Mouse (Mus musculus) left cerebral cortex, postnatal 25 days (tissue): ENCODE data around the gene Dnajc4. TPM values are rescaled to one million over a fixed set of nuclear protein-coding genes. Genes with fewer than 3 reads are reported as not detected.
"Not testable (repeated sequence)": the region's sequence is repeated elsewhere in the genome, so short reads cannot be mapped to it uniquely, and the experiment has no call there.

Experiments
- DNase-seq, 2 experiments: peaks; one replicate each; pipeline ENCODE4 v3.0.0; 2022; ENCODE audit warnings: low spot score in 2 of 2, mixed read lengths in 1 of 2
- intact Hi-C: fragments of 180-260 bp; cut with DNase I; formaldehyde crosslinking; loops from one replicate; pipeline ENCODE4 v1.15.1; 2025
- total RNA-seq, 2 experiments: library from RNA; stranded (reverse); gene quantifications; 2 replicates each; pipeline ENCODE4 v1.2.3; 2021

Dnajc4 gene
- total RNA-seq, 2 experiments from 2014 or later, result 20.1 to 21.0 TPM

DNA sequence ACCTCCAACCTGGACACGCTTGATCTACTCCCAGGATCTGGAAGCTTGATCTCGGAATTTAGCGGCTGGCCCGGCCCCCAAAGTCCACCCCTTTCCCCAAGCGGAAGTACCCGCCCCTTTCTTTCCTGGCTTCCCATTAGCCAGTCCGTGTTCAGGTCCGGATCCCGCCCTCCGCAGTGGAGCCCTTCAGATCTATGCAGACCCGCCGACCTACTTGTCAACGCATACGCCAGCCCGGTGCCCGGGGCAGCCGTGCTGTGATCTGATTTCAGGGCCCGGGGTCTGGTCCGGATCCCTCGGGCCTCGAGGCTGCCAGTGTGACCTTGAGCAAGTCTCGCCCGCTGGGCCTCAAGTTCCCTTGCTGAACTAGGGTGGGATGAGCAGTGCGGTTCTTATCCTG, 3.6 kb upstream of the Dnajc4 start, which contains the start of the genes Nudt22 and Trpt1:
Gene Nudt22, minus strand, starts transcription at position 112 of the 400 bp plus-strand sequence.
Gene Trpt1, plus strand, starts transcription at position 126 of the 400 bp plus-strand sequence.
- intact Hi-C loops, result no loop called here
- DNase-seq, result peak; percentile 82 to 89

GRCm38 (mm10) chr19:6995255-6995991, 3.1 kb upstream of the Dnajc4 start:
- intact Hi-C loops, result no loop called here
- DNase-seq, result no peak

DNA sequence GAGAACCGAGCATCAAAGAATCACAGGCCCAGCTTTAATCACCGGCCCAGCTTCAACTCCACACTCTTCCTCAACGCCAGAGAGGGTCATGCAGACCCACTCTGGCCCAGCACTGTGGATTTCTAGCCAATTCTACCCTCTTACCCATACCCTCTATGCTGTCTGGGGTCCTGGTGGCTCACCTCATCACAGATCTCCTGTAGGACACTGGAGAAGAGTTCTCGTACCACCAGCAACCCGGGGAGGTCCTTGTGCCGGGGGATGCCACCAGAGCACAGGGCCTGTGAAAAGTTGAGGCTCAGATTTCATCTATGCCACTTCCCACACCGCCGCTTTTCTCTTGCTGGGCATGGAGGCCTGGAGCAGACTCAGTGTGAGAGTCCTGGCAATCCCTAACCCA, 2.1 kb upstream of the Dnajc4 start:
- no peak for DNase-seq
- intact Hi-C loops, result no loop called here

DNA sequence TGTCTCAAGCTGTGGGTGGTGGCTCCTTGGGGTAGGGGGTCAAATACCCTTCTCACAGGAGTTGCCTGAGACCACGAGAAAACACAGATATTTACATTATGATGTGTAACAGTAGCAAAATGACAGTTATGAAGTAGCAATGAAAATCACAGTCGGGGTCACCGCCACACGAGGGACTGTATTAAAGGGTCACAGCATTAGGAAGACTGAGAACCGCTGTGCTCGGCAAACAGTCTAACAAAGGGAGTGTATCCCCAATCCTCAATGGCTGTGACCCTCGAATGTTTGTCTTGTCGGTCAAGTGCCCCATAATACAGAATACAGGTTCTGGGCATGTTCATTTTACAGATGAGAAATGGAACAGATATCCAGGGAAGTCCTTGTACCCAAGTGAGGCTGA, 1.6 kb upstream of the Dnajc4 start:
- DNase-seq, result no peak
- intact Hi-C loops, result no loop called here

DNA sequence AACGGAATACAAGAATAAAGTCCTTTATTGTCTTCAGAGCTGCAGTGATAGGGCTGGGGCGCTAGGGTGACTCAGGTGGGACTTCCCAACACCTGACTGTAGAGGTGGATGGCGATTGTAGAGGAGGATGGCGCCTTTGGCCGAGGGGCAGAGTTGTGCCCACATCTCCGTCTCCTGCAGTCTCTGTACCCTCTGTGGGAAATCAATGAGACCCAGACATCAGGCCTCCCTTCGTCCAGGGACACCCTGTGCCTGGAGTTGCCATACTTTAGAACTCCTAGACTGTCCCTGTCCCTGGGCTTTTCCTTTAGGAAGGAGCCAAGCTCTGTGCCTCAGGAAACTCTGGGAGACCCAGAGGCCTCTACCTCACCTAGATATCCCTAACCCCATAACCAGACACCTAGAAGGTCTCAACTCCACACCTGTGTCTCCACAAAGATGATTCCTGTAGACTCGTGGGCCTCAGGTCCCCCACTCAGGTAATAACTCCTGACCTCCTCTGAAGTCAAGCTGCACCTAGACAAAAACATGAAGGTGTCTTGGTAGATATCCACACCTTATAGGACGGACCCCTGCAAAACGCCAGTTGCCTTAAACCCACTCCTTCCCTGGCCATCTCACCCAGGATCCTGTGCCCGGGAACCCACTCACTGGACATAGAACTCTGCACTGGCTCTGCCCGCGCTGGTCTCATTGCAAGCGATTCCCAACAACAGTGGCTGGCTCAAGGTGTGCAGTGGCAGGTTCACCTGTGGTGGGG, 819 bp upstream of the Dnajc4 start:
- DNase-seq, result no peak
- intact Hi-C loops, result no loop called here

- intact Hi-C loops, DNase-seq: not testable (repeated sequence)
Observed at GRCm38 (mm10) chr19:6991166-6991565, 1.2 kb downstream of the Dnajc4 start.

GRCm38 (mm10) chr19:6990712-6991111, 1.7 kb downstream of the Dnajc4 start:
- no peak for DNase-seq
- intact Hi-C loops, result no loop called here

DNA sequence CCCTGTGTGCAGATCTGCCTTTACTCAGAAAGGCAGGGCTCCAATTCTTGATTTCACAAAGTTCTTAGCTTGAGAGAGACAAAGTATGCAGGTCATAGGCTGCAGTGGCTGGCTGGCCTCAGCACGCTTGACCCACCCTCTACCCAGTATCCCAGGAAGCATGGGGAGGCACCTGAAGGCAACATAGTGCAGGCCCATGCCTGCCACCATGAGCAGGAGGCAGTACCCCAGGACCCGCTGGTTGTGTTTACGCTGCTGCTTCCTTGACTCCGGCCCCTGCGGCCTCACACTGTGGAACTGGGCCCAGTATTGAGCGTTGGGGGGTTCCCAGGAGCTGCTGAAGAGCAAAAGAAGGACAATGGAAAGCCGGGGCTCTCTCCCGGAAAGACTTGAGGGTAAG, 3.1 kb downstream of the Dnajc4 start:
- intact Hi-C loops, result no loop called here
- DNase-seq, result no peak

- intact Hi-C loops, result no loop called here
- DNase-seq, result no peak
Observed at GRCm38 (mm10) chr19:6987904-6988285, 4.5 kb downstream of the Dnajc4 start.

- intact Hi-C loops, result no loop called here
- peak; percentile 44 to 66 for DNase-seq
Observed at GRCm38 (mm10) chr19:6987061-6987903, 5.1 kb downstream of the Dnajc4 start, which contains the start of gene Vegfb. Gene Vegfb (minus strand): TSS chr19:6987651.

- DNase-seq, result no peak
- intact Hi-C loops, result no loop called here
Observed at GRCm38 (mm10) chr19:6985951-6986708, 6.2 kb downstream of the Dnajc4 start.

- DNase-seq, result no peak
- intact Hi-C loops, result no loop called here
Observed at GRCm38 (mm10) chr19:6985300-6985699, 7.1 kb downstream of the Dnajc4 start.

DNA sequence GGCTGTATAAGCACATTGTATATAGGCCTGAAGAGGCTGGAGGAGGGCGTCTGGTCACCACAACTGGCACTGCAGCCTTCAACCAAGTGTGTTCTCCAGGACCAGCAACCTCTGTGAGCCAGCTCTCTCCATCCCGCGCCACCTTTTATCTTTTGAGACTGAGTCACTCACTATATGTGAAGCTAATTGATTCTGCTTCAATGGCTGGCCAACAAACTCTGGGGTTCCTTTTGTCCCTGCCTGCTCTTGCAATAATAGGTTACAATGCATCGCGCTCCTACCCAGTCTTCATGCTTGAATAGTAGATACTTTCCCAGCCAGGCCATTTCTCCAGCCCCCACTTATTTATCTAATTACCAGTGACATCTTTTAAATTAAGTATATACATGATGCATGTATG, 8.8 kb downstream of the Dnajc4 start:
- intact Hi-C loops, result no loop called here
- DNase-seq, result no peak

DNA sequence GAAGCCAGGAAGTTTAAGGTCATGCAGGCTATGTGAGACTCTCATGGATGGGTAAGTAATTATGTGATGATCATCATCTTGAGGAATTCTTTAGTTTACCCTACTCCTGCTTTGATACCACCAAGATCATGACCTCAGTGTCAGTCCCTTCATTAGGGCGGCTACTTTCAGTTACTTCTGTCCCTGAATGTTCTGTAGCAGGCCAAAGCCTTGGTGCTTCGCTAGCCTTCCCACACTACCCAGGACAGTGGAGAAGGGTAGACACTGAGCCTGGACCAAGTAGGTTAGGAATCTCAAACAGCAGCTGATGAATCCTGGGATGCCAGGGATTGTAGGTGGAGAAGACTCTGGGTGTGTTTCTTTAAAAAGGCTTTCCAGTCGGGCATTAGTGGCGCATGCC, 10.9 kb downstream of the Dnajc4 start:
- intact Hi-C loops, result no loop called here

GRCm38 (mm10) chr19:6980381-6981093, 11.8 kb downstream of the Dnajc4 start, which contains the start of gene Fkbp2:
Gene Fkbp2 (minus strand): TSS chr19:6980501.
- intact Hi-C loops, result no loop called here
- DNase-seq, result peak; percentile 99

More for the DNA sequence above, 10.9 kb downstream of the Dnajc4 start:
- DNase-seq, result no peak

GRCm38 (mm10) chr19:6979486-6980380, 12.6 kb downstream of the Dnajc4 start:
- DNase-seq, result peak; percentile 99 to 100
- intact Hi-C loops, result loop anchor here (2.0 to 5.0 kb wide), 2 partner anchors 37 to 57 kb away; partner anchors contain the start of genes Bad and Gpr137

DNA sequence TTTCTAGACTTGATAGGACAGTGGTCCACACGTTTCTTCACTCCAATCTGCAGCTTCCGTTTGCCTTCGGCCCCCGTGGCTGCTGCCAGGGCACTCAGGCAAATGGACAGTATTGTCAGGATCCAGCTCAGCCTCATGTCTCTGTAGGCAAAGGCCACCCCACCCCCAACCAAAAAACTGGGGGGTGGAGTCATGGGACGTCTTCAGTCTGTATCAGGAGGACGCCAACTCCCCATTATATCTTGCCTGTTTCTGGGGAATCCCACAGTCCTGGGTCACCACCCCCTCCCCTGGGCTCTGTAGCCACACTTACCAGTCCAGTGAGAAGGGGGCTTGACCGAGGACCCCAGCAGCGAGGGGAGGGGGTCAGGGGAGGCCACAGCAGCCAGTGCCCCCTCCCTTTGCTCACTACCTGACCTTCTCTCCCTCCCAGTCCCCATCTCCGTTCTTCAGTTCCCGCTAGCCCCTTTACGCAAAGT, 13.3 kb downstream of the Dnajc4 start:
- intact Hi-C loops, result loop anchor here (2.0 to 5.0 kb wide), 2 partner anchors 37 to 56 kb away; partner anchors contain the start of genes Bad and Gpr137
- DNase-seq, result peak; percentile 43 to 63
